8 mouse cellular contexts compared by ENCODE assay signal in genomic region chr11:55087006-55087405, GRCm38 (mm10). TPM values are rescaled to one million over a fixed set of nuclear protein-coding genes. Genes with fewer than 3 reads are reported as not detected.
DNase-seq lines count a peak whose midpoint lies in the region; ATAC-seq and TF ChIP-seq lines count a peak whose summit lies in the region.
"Had no signal": no experiment of that assay in that cellular context is flagged by ENCODE, and none has a peak within 500 bp of the region (broad histone marks: within the 10 kb centered on the region; RNA-seq: fewer than 3 reads in every experiment).

No protein-coding gene starts in this region.

- WGBS in kidney, postnatal 0 days: 12% methylated on average over 10 of the region's 10 CpGs
- 8% methylated on average over 10 of the region's 10 CpGs for WGBS in lung, embryonic 14.5 days

- no peak overlapping the region for H3K27ac ChIP-seq in kidney, postnatal 0 days
- H3K27ac ChIP-seq in lung, embryonic 14.5 days (ENCODE audit: low read depth): no peak overlapping the region
- H3K27ac ChIP-seq: limb, embryonic 15.5 days had no signal

- no peaks in the 10 kb centered on the region for H3K27me3 ChIP-seq in kidney, postnatal 0 days (ENCODE audit: insufficient read depth, low read length)
- no peaks in the 10 kb centered on the region for H3K27me3 ChIP-seq in lung, embryonic 14.5 days (ENCODE audit: insufficient read depth, low read length)
- H3K27me3 ChIP-seq: limb, embryonic 15.5 days had no signal

- no peak overlapping the region for H3K4me2 ChIP-seq in kidney, postnatal 0 days (ENCODE audit: low read length)
- no peak overlapping the region for H3K4me2 ChIP-seq in lung, embryonic 14.5 days
- H3K4me2 ChIP-seq: limb, embryonic 15.5 days had no signal

- H3K36me3 ChIP-seq in kidney, postnatal 0 days (ENCODE audit: insufficient read depth, low read length): no peaks in the 10 kb centered on the region
- no peaks in the 10 kb centered on the region for H3K36me3 ChIP-seq in lung, embryonic 14.5 days (ENCODE audit: insufficient read depth)
- H3K36me3 ChIP-seq: limb, embryonic 15.5 days had no signal

- no peaks in the 10 kb centered on the region for H3K9me3 ChIP-seq in kidney, postnatal 0 days (replicated peaks; ENCODE audit: low read length)
- no peaks in the 10 kb centered on the region for H3K9me3 ChIP-seq in lung, embryonic 14.5 days (ENCODE audit: low read depth, low read length)
- H3K9me3 ChIP-seq: limb, embryonic 15.5 days had no signal

- peak; percentile 89 for ATAC-seq in common myeloid progenitor, adult 5-6 weeks (replicated peaks; ENCODE audit: low read depth, poor library complexity, severe bottlenecking)
- ATAC-seq in granulocyte monocyte progenitor cell, adult 5-6 weeks (replicated peaks; ENCODE audit: poor library complexity, severe bottlenecking): peak; percentile 82
- ATAC-seq in kidney, postnatal 0 days (replicated peaks; ENCODE audit: low FRiP score, low read depth): peak; percentile 36; the same call in 1 of the 2 replicates
- no peak; the same call in 1 of the 2 replicates for ATAC-seq in lung, embryonic 14.5 days (ENCODE audit: insufficient read depth)

- no peaks in the 10 kb centered on the region for H3K4me1 ChIP-seq in kidney, postnatal 0 days (replicated peaks; ENCODE audit: insufficient read depth, low read length)
- no peaks in the 10 kb centered on the region; the same call in 1 of the 2 replicates for H3K4me1 ChIP-seq in lung, embryonic 14.5 days (ENCODE audit: insufficient read depth)

- H3K9ac ChIP-seq in kidney, postnatal 0 days (ENCODE audit: low read depth, low read length): no peak overlapping the region
- no peak overlapping the region for H3K9ac ChIP-seq in lung, embryonic 14.5 days
- H3K9ac ChIP-seq: limb, embryonic 15.5 days had no signal

- peak; percentile 58 to 61 for DNase-seq in CD8-positive naive resting alpha-beta T cell, adult 2 months (ENCODE audit: low read depth in 2 of 2, low spot score in 2 of 2)
- DNase-seq in ZHBTc4 (ENCODE audit: low read depth, low spot score): peak; percentile 87
- DNase-seq in kidney, postnatal 0 days (ENCODE audit: low spot score): peak; percentile 88
- DNase-seq in lung, embryonic 14.5 days: peak; percentile 92
- DNase-seq in right cerebral cortex, adult 18-20 months: peak; percentile 55

- no peak overlapping the region for H3K4me3 ChIP-seq in kidney, postnatal 0 days (replicated peaks; ENCODE audit: low read depth, low read length)
- no peak overlapping the region for H3K4me3 ChIP-seq in lung, embryonic 14.5 days (ENCODE audit: low read depth, low read length)
- H3K4me3 ChIP-seq: limb, embryonic 15.5 days had no signal

- peak; percentile 97 for TF ChIP-seq CTCF in kidney, postnatal 0 days (IDR thresholded peaks at IDR 0.05; ENCODE audit: low read depth)
- peak; percentile 96 for TF ChIP-seq CTCF in lung, embryonic 14.5 days (IDR thresholded peaks at IDR 0.05; ENCODE audit: low read depth)

RNA-seq across cellular contexts. Expression of gene Ccdc69, which starts 9.1 kb away (rescaled TPM):
- 24.3 and 26.6 TPM in 2 replicates for total RNA-seq in common myeloid progenitor, adult 5-6 weeks (2017)
- 16.8 and 18.9 TPM in 2 replicates for total RNA-seq in granulocyte monocyte progenitor cell, adult 5-6 weeks (2014; fragmentation: Nextera tagmentation)
- 21.1 and 22.7 TPM in 2 replicates for total RNA-seq in granulocyte monocyte progenitor cell, adult 5-6 weeks (2017)
- polyA plus RNA-seq in kidney, postnatal 0 days (2015; fragmentation: Nextera tagmentation; extraction: Ambion mirVana): 2.4 and 2.5 TPM in 2 replicates
- 1.9 and 2.4 TPM in 2 replicates for polyA plus RNA-seq in lung, embryonic 14.5 days (2014; fragmentation: Nextera tagmentation; extraction: Ambion mirVana)

RNA-seq across cellular contexts. Expression of gene Gm2a, which starts 10.9 kb away (rescaled TPM):
- total RNA-seq in common myeloid progenitor, adult 5-6 weeks (2017): 71.7 and 72.2 TPM in 2 replicates
- 84.3 and 86.4 TPM in 2 replicates for total RNA-seq in granulocyte monocyte progenitor cell, adult 5-6 weeks (2014; fragmentation: Nextera tagmentation)
- total RNA-seq in granulocyte monocyte progenitor cell, adult 5-6 weeks (2017): 61.3 and 72.4 TPM in 2 replicates
- 57.6 and 59.8 TPM in 2 replicates for polyA plus RNA-seq in kidney, postnatal 0 days (2015; fragmentation: Nextera tagmentation; extraction: Ambion mirVana)
- 15.4 and 18.4 TPM in 2 replicates for polyA plus RNA-seq in lung, embryonic 14.5 days (2014; fragmentation: Nextera tagmentation; extraction: Ambion mirVana)

RNA-seq across cellular contexts. Expression of gene Anxa6, which starts 53.8 kb away (rescaled TPM):
- total RNA-seq in common myeloid progenitor, adult 5-6 weeks (2017): 46.0 and 55.3 TPM in 2 replicates
- 61.0 and 65.6 TPM in 2 replicates for total RNA-seq in granulocyte monocyte progenitor cell, adult 5-6 weeks (2014; fragmentation: Nextera tagmentation)
- 70.8 and 77.7 TPM in 2 replicates for total RNA-seq in granulocyte monocyte progenitor cell, adult 5-6 weeks (2017)
- 146 and 176 TPM in 2 replicates for polyA plus RNA-seq in kidney, postnatal 0 days (2015; fragmentation: Nextera tagmentation; extraction: Ambion mirVana)
- polyA plus RNA-seq in lung, embryonic 14.5 days (2014; fragmentation: Nextera tagmentation; extraction: Ambion mirVana): 406 and 411 TPM in 2 replicates
